Mouse (Mus musculus) 3134 (cell line): Measurements from ENCODE around the gene Dtx3.

ENCODE experiments used
- DNase-seq: peaks from one replicate; pipeline ENCODE4 v3.0.0-alpha.2; 2011; ENCODE audit warnings: low spot score; ENCODE audit not compliant: insufficient read length; ENCODE audit errors: extremely low read depth

The Dtx3 gene

DNA sequence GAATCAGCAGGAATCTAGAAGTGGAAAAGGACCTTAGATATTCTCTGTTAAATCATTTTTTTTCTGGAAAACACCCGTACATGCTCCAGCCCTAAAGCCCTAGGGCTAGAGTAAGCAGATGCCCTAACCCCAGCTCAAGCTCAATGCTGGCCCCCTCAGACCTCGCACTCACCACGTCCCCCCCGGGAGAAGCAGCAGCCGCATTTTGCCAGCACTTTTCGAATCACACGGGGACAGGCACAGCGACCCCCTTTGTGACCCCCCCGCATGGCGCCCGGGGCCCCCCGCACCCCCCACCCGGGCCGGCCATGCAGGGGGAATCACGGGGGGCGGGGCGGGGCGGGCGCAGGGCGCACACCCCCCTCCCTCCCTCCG, 7.5 kb downstream of the Dtx3 start:
- DNase-seq, result no peak

GRCm38 (mm10) chr10:127187371-127188078, 8.0 kb downstream of the Dtx3 start:
- DNase-seq, result no peak

- DNase-seq, result no peak
Measured at GRCm38 (mm10) chr10:127186451-127186850, 9.1 kb downstream of the Dtx3 start.

DNA sequence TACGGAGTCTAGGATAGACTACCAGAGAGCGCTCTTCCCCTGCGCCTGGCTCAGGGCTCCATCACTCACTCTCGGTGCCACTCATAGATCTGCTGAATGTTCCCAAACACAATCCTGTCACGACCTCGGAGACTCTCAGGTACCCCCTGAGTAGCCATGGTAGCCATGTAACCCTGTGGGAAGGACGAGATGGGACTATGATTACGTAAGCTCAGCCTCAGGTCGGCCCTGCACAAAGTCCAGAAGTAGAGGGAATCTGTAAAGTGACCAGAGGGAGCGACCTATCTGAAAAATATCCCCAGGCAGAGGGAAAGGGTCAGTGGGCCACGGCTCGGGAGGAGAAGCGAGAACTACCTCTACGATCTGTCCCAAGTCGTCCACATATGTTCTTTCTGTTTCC, 10.0 kb downstream of the Dtx3 start:
- DNase-seq, result no peak

DNA sequence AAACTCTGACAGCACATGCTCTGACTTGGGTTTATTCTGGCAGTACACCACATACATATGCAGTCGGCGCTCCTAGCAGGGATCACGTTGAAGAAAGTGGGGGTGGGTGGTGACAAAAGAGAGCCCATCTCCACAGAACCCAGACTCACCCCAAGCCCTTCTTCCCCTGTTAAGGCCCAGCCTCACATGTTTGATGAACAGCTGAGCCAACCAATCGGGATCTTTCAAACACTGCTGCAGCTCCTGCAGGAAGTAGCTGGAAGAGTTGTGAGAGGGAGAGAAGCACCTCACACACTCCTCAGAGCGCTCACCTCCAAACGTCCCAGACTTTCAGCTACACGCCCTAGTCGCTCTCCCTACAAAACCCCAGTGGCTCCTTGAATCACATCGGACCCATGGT, 10.4 kb downstream of the Dtx3 start:
- DNase-seq, result no peak

- DNase-seq, result no peak
Measured at GRCm38 (mm10) chr10:127183759-127184158, 11.8 kb downstream of the Dtx3 start.

DNA sequence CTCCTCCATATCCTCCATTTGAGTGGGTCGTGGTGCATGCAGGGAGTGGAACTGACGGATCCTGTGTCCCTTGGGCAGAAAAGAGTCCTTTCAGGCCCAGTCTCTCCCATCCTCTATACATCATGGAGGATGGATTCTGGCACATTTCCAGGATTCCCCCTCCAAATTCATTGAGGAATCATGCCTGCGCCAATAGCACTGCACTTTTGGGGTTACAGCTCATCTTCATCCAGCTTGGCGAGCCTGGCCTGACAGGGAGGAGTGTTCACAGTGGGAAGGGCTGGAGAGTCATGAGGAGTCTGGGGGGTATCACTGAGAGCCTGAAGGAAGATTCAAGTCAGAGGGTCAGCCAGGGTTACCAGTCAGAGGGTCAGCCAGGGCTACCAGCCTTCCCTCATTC, 12.9 kb downstream of the Dtx3 start:
- no peak for DNase-seq

- no peak for DNase-seq
Measured at GRCm38 (mm10) chr10:127181566-127181965, 14.0 kb downstream of the Dtx3 start.

DNA sequence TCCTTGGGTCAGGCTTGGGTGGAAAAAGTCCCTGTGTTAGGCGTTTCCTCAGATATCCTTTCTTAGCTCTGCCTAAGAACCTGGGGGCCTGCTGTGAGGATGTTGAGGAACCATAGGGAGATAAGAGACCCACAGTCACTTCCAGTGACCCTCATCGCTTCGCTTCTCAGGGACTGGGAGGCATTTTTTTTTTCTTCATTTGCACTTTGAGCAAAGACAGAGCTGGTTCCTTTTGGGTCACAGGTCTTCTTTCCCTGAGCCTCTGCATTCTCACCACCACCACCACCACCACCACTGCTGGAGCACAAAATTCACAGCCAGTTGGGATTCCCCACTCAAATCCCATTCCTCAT, 14.9 kb downstream of the Dtx3 start:
- DNase-seq, result no peak

GRCm38 (mm10) chr10:127179871-127180694, 15.4 kb downstream of the Dtx3 start, which contains the start of gene Slc26a10:
Gene Slc26a10, minus strand, starts transcription at chr10:127180645.
- DNase-seq, result no peak

GRCm38 (mm10) chr10:127178286-127179027, 17.1 kb downstream of the Dtx3 start:
- no peak for DNase-seq

- no peak for DNase-seq
Measured at GRCm38 (mm10) chr10:127177719-127178118, 17.8 kb downstream of the Dtx3 start.

DNA sequence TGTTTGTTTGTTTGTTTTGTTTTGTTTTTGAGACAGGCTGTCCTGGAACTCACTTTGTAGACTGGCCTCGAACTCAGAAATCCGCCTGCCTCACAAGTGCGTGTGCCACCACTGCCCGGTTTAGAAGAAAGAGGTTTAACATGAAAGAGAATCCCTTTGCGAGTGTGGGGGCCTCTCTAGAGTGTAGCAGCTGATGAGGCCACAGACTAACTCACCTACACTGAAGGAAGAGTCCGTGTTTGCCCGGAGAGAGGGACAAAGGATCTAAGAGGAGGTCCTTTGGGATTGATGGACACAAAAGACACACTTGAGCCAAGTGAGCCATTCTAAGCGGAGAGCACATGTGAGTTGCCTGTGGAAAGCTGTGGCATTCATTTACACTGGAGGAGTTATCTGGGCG, 18.3 kb downstream of the Dtx3 start:
- no peak for DNase-seq

- no peak for DNase-seq
Measured at GRCm38 (mm10) chr10:127176756-127177155, 18.8 kb downstream of the Dtx3 start.

- no peak for DNase-seq
Measured at GRCm38 (mm10) chr10:127176228-127176627, 19.3 kb downstream of the Dtx3 start.

GRCm38 (mm10) chr10:127174170-127174569, 21.4 kb downstream of the Dtx3 start:
- DNase-seq, result no peak

- DNase-seq, result no peak
Measured at GRCm38 (mm10) chr10:127173148-127174065, 22.1 kb downstream of the Dtx3 start.

- no peak for DNase-seq
Measured at GRCm38 (mm10) chr10:127171631-127172200, 23.8 kb downstream of the Dtx3 start.

DNA sequence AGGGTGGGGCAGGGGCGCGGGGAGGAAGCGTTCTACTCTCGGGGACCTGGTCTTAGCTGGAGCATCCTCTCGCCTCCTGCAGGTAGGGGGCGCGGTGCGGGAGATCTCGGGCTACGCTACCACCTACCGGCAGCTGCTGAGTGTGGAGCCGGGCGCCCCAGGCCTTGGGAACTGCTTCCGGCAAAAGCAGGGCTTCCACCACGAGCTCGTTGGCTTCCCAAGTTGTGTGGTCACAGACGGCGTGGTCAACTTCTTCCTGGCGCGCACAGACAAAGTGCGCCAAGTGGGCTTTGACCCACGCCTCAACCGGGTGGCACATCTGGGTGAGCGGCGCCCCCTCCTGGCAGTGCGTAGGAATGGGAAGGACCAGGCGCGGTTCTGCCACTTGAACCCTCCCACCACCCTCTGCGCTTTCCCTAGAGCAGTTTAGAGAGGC, 24.7 kb downstream of the Dtx3 start:
- peak; percentile 45 for DNase-seq

DNA sequence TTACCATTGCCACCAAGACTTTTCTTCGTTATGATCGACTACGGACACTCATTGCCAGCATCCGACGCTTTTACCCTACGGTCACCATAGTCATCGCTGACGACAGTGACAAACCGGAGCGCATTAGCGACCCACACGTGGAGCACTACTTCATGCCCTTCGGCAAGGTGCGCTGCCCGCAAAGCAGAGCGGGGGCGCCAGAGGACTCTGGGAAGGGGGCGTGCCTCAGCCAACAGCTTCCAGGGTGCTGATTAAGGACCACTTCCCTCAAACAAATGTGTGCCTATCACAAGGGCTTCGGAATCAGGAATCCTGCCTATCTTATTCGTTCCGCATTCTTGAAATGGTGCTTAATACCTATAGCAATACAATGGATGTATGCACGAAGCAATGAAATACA, 25.5 kb downstream of the Dtx3 start:
- no peak for DNase-seq
